Mouse (Mus musculus): ENCODE measurements around the gene Fgf4.

GRCm38 (mm10) chr7:144867161-144867560 lies 20.0 kb downstream of the Fgf4 start:
- TF ChIP-seq CTCF (IDR thresholded peaks at IDR 0.05; ENCODE audit: borderline replicate concordance, insufficient read depth, low read length) (no peak), POLR2A (IDR thresholded peaks at IDR 0.05; ENCODE audit: low read depth, low read length) (no peak)
